Mouse (Mus musculus) layer of hippocampus, adult 18-20 months (tissue): ENCODE results near the gene Cotl1. TPM values are rescaled to one million over a fixed set of nuclear protein-coding genes. Genes with fewer than 3 reads are reported as not detected.

Experiments
- total RNA-seq, 2 experiments: library from RNA; stranded (reverse); gene quantifications; 2 replicates each; pipeline ENCODE4 v1.2.3; 2021

Cotl1 gene
- total RNA-seq, 2 experiments from 2014 or later = 151 to 155 TPM

Other genes starting within 250 kb of the Cotl1 start
- gene Taf1c, start 235.3 kb downstream of the Cotl1 start, total RNA-seq = 10 to 100 TPM; 11.3 TPM
- under 1 TPM; 0.18 to 0.42 TPM for gene Adad2, start 227.8 kb downstream of the Cotl1 start, total RNA-seq
- 1 to 10 TPM; 3.1 to 3.2 TPM for gene Kcng4, start 204.9 kb downstream of the Cotl1 start, total RNA-seq
- gene Wfdc1, start 174.2 kb downstream of the Cotl1 start, total RNA-seq = 1 to 10 TPM; 6.8 to 7.7 TPM
- gene Atp2c2, start 140.5 kb downstream of the Cotl1 start, total RNA-seq = 1 to 10 TPM; 1.6 to 2.2 TPM
- gene Tldc1, start 62.1 kb downstream of the Cotl1 start, total RNA-seq = 10 to 100 TPM; 13.8 to 15.1 TPM
- gene Klhl36, start 21.7 kb upstream of the Cotl1 start, total RNA-seq = 1 to 10 TPM; 8.1 to 8.6 TPM
- 10 to 100 TPM; 88.3 to 89.2 TPM for gene Usp10, start 69.8 kb upstream of the Cotl1 start, total RNA-seq
- 10 to 100 TPM in 1 of 2 experiments, not detected in 1; 10.7 TPM for gene Gm20388, start 70.3 kb upstream of the Cotl1 start, total RNA-seq
- 1 to 10 TPM; 1.3 to 2.6 TPM for gene Crispld2, start 151.9 kb upstream of the Cotl1 start, total RNA-seq